Mouse (Mus musculus): Measurements from ENCODE around the gene Eln. TPM values are rescaled to one million over a fixed set of nuclear protein-coding genes. Genes with fewer than 3 reads are reported as not detected.
A peak's percentile ranks its signal among the peaks of the same experiment; 100 is the strongest.

The Eln gene
- polyA plus RNA-seq, 1 experiment from 2014 or later, result 12.4 TPM

GRCm38 (mm10) chr5:134769181-134769580, 22.1 kb upstream of the Eln start:
- no peaks in the 10 kb centered on the region for H3K4me1 ChIP-seq (replicated peaks)
- H3K9me3 ChIP-seq, result no peaks in the 10 kb centered on the region
- 81% methylated on average over 7 of the region's 7 CpGs for WGBS
- no peak overlapping the region for H3K4me3 ChIP-seq (replicated peaks)
- ATAC-seq (ENCODE audit: insufficient number of reproducible peaks, insufficient read depth, low FRiP score, low TSS enrichment, low read depth), result no peak
- no peak overlapping the region for H3K9ac ChIP-seq (replicated peaks)
- H3K27me3 ChIP-seq, result peaks cover 9% of the 10 kb centered on the region; the same call in 1 of the 2 replicates
- no peaks in the 10 kb centered on the region for H3K36me3 ChIP-seq
- H3K27ac ChIP-seq, result no peak overlapping the region
- H3K4me2 ChIP-seq, result no peak overlapping the region

- WGBS, result 82% methylated on average over 16 of the region's 16 CpGs
- no peak overlapping the region for H3K9ac ChIP-seq (replicated peaks)
- no peaks in the 10 kb centered on the region for H3K9me3 ChIP-seq
- H3K36me3 ChIP-seq, result no peaks in the 10 kb centered on the region
- no peak overlapping the region for H3K4me3 ChIP-seq (replicated peaks)
- no peaks in the 10 kb centered on the region; the same call in 1 of the 2 replicates for H3K4me1 ChIP-seq (replicated peaks)
- H3K27ac ChIP-seq, result no peak overlapping the region
- no peak for ATAC-seq (ENCODE audit: insufficient number of reproducible peaks, insufficient read depth, low FRiP score, low TSS enrichment, low read depth)
- no peak overlapping the region for H3K4me2 ChIP-seq
- 0 out of 2 replicates have a peak, but pooled peaks cover 6% of the 10 kb centered on the region for H3K27me3 ChIP-seq
Measured at GRCm38 (mm10) chr5:134765441-134765840, 18.3 kb upstream of the Eln start.

GRCm38 (mm10) chr5:134763326-134763725, 16.2 kb upstream of the Eln start:
- no peak overlapping the region for H3K9ac ChIP-seq (replicated peaks)
- H3K9me3 ChIP-seq, result no peaks in the 10 kb centered on the region
- H3K27me3 ChIP-seq, result 0 out of 2 replicates have a peak, but pooled peaks cover 6% of the 10 kb centered on the region
- WGBS, result 81% methylated on average over 9 of the region's 9 CpGs
- H3K36me3 ChIP-seq, result no peaks in the 10 kb centered on the region
- no peaks in the 10 kb centered on the region; the same call in 1 of the 2 replicates for H3K4me1 ChIP-seq (replicated peaks)
- H3K4me2 ChIP-seq, result no peak overlapping the region
- H3K4me3 ChIP-seq (replicated peaks), result no peak overlapping the region
- H3K27ac ChIP-seq, result no peak overlapping the region
- ATAC-seq (ENCODE audit: insufficient number of reproducible peaks, insufficient read depth, low FRiP score, low TSS enrichment, low read depth), result no peak

- WGBS, result 68% methylated on average over 18 of the region's 18 CpGs
- H3K4me1 ChIP-seq (replicated peaks), result peaks cover under 1% of the 10 kb centered on the region
- no peak overlapping the region for H3K9ac ChIP-seq (replicated peaks)
- no peak overlapping the region for H3K4me3 ChIP-seq (replicated peaks)
- no peak for ATAC-seq (ENCODE audit: insufficient number of reproducible peaks, insufficient read depth, low FRiP score, low TSS enrichment, low read depth)
- H3K36me3 ChIP-seq, result no peaks in the 10 kb centered on the region
- no peak overlapping the region for H3K4me2 ChIP-seq
- 0 out of 2 replicates have a peak, but pooled peaks cover 12% of the 10 kb centered on the region for H3K27me3 ChIP-seq
- H3K27ac ChIP-seq, result no peak overlapping the region
- no peaks in the 10 kb centered on the region for H3K9me3 ChIP-seq
Measured at GRCm38 (mm10) chr5:134761409-134762124, 14.4 kb upstream of the Eln start.

- ATAC-seq (ENCODE audit: insufficient number of reproducible peaks, insufficient read depth, low FRiP score, low TSS enrichment, low read depth), result no peak
- Histone ChIP-seq H3K9ac (replicated peaks) (0 out of 2 replicates have a peak overlapping the region, but pooled peaks have one; percentile 6), H3K4me2 (no peak overlapping the region; the same call in 1 of the 2 replicates), H3K4me3 (replicated peaks) (no peak overlapping the region), H3K27me3 (peaks cover 14% of the 10 kb centered on the region), H3K9me3 (no peaks in the 10 kb centered on the region), H3K36me3 (no peaks in the 10 kb centered on the region), H3K4me1 (replicated peaks) (peaks cover 13% of the 10 kb centered on the region), H3K27ac (no peak overlapping the region)
- 26% methylated on average over 13 of the region's 13 CpGs for WGBS
Measured at GRCm38 (mm10) chr5:134756031-134756430, 8.9 kb upstream of the Eln start.

- H3K4me2 ChIP-seq, result no peak overlapping the region
- H3K4me1 ChIP-seq (replicated peaks), result peaks cover 22% of the 10 kb centered on the region
- H3K27ac ChIP-seq, result no peak overlapping the region
- WGBS, result 50% methylated on average over 10 of the region's 10 CpGs
- no peaks in the 10 kb centered on the region for H3K36me3 ChIP-seq
- peaks cover 14% of the 10 kb centered on the region for H3K27me3 ChIP-seq
- no peaks in the 10 kb centered on the region for H3K9me3 ChIP-seq
- H3K4me3 ChIP-seq (replicated peaks), result no peak overlapping the region
- no peak overlapping the region for H3K9ac ChIP-seq (replicated peaks)
- ATAC-seq (ENCODE audit: insufficient number of reproducible peaks, insufficient read depth, low FRiP score, low TSS enrichment, low read depth), result no peak
Measured at GRCm38 (mm10) chr5:134754096-134754495, 7.0 kb upstream of the Eln start.

GRCm38 (mm10) chr5:134750469-134750868, 3.3 kb upstream of the Eln start:
- peak overlapping the region; percentile 64; the same call in 1 of the 2 replicates for H3K27ac ChIP-seq
- H3K4me3 ChIP-seq (replicated peaks), result no peak overlapping the region
- H3K9ac ChIP-seq (replicated peaks), result no peak overlapping the region
- WGBS, result 65% methylated on average over 7 of the region's 7 CpGs
- H3K9me3 ChIP-seq, result no peaks in the 10 kb centered on the region
- H3K4me1 ChIP-seq (replicated peaks), result peaks cover 33% of the 10 kb centered on the region
- no peaks in the 10 kb centered on the region for H3K36me3 ChIP-seq
- H3K4me2 ChIP-seq, result no peak overlapping the region
- no peak for ATAC-seq (ENCODE audit: insufficient number of reproducible peaks, insufficient read depth, low FRiP score, low TSS enrichment, low read depth)
- H3K27me3 ChIP-seq, result peaks cover 11% of the 10 kb centered on the region

- peak overlapping the region; percentile 80 for H3K27ac ChIP-seq
- H3K9ac ChIP-seq (replicated peaks), result 0 out of 2 replicates have a peak overlapping the region, but pooled peaks have one; percentile 69
- no peaks in the 10 kb centered on the region for H3K36me3 ChIP-seq
- H3K9me3 ChIP-seq, result no peaks in the 10 kb centered on the region
- H3K4me1 ChIP-seq (replicated peaks), result peaks cover 32% of the 10 kb centered on the region
- H3K4me3 ChIP-seq (replicated peaks), result no peak overlapping the region
- ATAC-seq (ENCODE audit: insufficient number of reproducible peaks, insufficient read depth, low FRiP score, low TSS enrichment, low read depth), result no peak; the same call in 1 of the 2 replicates
- H3K4me2 ChIP-seq, result peak overlapping the region; percentile 77
- 45% methylated on average over 6 of the region's 6 CpGs for WGBS
- H3K27me3 ChIP-seq, result peaks cover 23% of the 10 kb centered on the region
Measured at GRCm38 (mm10) chr5:134747947-134748618, 960 bp upstream of the Eln start.

- H3K4me2 ChIP-seq, result peak overlapping the region; percentile 77
- peak; percentile 81 for ATAC-seq (ENCODE audit: insufficient number of reproducible peaks, insufficient read depth, low FRiP score, low TSS enrichment, low read depth)
- peak overlapping the region; percentile 44 for H3K4me3 ChIP-seq (replicated peaks)
- peaks cover 34% of the 10 kb centered on the region for H3K4me1 ChIP-seq (replicated peaks)
- peaks cover 26% of the 10 kb centered on the region for H3K27me3 ChIP-seq
- 6% methylated on average over 5 of the region's 11 CpGs for WGBS
- H3K9me3 ChIP-seq, result no peaks in the 10 kb centered on the region
- H3K9ac ChIP-seq (replicated peaks), result peak overlapping the region; percentile 69; the same call in 1 of the 2 replicates
- no peaks in the 10 kb centered on the region for H3K36me3 ChIP-seq
- peak overlapping the region; percentile 80 for H3K27ac ChIP-seq
Measured at GRCm38 (mm10) chr5:134747512-134747893, 380 bp upstream of the Eln start.

GRCm38 (mm10) chr5:134746201-134746600, 922 bp downstream of the Eln start:
- Histone ChIP-seq H3K9ac (replicated peaks) (no peak overlapping the region), H3K27me3 (peaks cover 26% of the 10 kb centered on the region; the same call in 1 of the 2 replicates), H3K9me3 (no peaks in the 10 kb centered on the region), H3K4me3 (replicated peaks) (peak overlapping the region; percentile 44; the same call in 1 of the 2 replicates), H3K27ac (no peak overlapping the region), H3K4me2 (peak overlapping the region; percentile 77), H3K4me1 (replicated peaks) (peaks cover 39% of the 10 kb centered on the region), H3K36me3 (no peaks in the 10 kb centered on the region)
- WGBS, result 64% methylated on average over 10 of the region's 10 CpGs
- no peak for ATAC-seq (ENCODE audit: insufficient number of reproducible peaks, insufficient read depth, low FRiP score, low TSS enrichment, low read depth)

- Histone ChIP-seq H3K9ac (replicated peaks) (no peak overlapping the region), H3K27ac (no peak overlapping the region), H3K27me3 (peaks cover 26% of the 10 kb centered on the region; the same call in 1 of the 2 replicates), H3K36me3 (no peaks in the 10 kb centered on the region), H3K9me3 (no peaks in the 10 kb centered on the region), H3K4me1 (replicated peaks) (peaks cover 40% of the 10 kb centered on the region), H3K4me2 (0 out of 2 replicates have a peak overlapping the region, but pooled peaks have one; percentile 77), H3K4me3 (replicated peaks) (no peak overlapping the region)
- no peak for ATAC-seq (ENCODE audit: insufficient number of reproducible peaks, insufficient read depth, low FRiP score, low TSS enrichment, low read depth)
- WGBS, result 63% methylated on average over 3 of the region's 3 CpGs
Measured at GRCm38 (mm10) chr5:134745801-134746200, 1.3 kb downstream of the Eln start.

Measured in limb, embryonic 12.5 days (tissue).